Mouse (Mus musculus): Measurements from ENCODE around the gene Junb.

The Junb gene

DNA sequence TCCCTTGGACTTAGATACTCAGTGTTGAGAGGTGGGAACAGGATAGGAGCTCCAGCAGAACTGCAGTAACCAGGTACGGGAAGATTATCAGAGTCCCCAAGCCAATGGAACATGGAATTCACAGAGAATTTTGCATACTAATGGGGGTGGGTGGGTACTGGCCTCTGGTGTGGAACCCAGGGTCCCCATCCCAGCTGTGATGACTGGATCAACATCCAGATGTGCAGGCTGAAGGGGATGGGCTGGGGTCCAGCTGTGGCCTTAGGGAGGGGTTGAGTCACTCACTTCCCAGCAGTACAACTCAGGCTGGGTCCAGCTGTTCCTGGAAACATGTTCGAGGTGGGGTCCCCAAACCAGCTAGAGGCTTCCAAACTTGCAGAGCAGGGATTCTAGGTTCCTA lies 9.4 kb upstream of the Junb start:
- no peak for DNase-seq (ENCODE audit: low spot score)

DNA sequence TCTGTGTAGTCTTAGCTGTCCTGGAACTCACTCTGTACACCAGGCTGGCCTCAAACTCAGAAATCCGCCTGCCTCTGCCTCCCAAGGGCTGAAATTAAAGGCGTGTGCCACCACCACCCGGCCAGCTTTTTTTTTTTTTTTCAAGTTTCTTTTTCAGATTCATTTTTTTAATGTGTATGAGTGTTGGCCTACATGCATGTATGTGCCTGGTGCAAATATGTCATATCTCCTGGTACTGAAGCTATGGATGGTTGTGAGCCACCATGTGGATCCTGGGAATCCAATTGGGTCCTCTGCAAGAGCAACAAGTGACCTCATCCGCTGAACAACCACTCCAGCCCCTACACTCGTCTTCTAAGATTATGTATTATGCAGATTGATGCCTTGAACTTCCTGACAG lies 8.9 kb upstream of the Junb start:
- no peak for DNase-seq (ENCODE audit: low spot score)

DNA sequence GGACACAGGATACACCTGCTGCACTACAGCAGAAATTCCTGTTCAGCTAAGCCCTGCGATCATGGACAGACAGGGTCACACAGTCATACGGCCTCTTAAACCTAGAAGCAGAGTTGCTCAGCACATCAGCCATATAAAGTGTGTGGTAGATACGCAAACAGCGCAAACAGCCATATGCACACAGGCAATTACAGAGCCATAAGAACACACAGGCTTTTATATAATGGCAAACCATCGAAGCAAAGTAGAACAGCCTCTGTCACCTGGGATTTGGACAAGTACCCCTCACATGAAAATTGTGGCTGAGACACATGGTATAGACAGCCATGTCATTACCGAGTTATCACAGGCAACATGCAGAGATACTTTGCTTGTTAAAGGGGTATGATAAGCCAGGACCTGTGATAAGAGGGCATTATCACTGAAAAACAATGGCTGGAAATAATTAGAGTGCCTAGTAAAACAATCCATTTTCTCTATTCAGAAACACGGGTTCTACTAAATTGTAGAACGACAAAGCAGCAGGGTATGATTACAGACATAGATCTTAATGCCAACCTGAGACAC lies 7.9 kb upstream of the Junb start:
- DNase-seq (ENCODE audit: low spot score) = no peak

DNA sequence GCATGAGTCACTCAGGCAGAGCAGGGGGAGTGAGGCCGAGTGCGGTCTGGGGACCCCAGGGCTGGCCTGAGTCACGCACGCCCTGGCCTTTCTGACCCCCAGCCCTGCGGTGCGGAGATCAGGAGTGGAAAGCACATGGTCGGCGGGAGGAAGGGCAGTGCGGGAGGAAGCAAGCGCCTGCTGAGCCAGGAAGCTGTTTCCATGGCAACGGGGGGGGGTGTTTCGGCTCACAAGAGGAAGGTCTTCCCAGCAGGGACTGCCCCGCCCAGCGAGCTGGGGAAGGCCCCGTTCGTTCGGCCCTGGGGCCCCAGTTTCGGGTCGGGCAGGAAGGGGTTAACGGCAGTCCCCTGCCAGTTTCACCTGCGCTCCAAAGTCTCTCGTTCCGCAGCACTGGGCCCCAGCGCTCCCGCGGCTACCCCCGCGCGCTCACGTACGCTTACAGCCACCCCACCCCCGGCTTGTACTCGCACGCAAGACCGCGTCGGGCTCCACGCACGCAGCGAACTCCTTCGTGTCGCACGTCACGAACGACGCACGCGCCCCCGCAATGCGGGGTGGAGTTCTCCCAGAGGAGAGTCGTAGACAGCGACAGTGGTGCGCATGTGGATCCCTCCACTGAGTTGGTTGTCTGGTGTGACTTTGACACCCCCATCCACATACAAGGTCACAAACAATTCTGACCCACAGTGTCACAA lies 7.3 kb upstream of the Junb start:
- DNase-seq (ENCODE audit: low spot score) = peak; percentile 98

DNA sequence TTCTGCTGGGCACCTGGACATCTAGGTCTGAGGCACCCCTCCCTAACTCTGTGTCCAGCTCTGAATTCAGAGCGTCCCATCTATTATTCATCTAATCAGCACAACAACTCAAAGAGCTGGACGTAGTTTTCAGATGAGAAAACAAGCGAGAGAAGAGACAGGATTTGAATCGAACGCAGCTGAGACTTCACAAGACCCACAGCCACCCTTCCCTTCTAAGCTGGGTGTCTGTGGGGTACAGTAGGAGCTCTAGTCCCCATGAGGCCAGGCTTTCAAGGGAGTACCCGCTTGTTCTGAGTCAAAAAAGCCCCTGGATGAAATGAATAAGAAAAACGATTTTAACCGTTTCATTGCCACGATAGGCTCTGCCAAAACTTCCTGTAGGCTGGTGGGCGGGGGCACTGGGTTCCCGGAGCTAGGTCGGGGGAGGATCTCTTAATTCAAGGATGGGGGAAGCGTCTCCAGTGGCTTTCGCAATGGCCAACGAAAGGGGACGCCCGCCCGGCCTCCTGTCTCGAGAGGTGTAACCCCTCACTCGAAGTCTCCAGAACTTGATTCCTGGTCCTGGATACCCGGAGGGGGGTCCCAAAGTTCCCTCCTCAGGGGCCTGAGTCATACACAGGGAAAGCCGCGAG lies 6.6 kb upstream of the Junb start:
- DNase-seq (ENCODE audit: low spot score) = peak; percentile 55

DNA sequence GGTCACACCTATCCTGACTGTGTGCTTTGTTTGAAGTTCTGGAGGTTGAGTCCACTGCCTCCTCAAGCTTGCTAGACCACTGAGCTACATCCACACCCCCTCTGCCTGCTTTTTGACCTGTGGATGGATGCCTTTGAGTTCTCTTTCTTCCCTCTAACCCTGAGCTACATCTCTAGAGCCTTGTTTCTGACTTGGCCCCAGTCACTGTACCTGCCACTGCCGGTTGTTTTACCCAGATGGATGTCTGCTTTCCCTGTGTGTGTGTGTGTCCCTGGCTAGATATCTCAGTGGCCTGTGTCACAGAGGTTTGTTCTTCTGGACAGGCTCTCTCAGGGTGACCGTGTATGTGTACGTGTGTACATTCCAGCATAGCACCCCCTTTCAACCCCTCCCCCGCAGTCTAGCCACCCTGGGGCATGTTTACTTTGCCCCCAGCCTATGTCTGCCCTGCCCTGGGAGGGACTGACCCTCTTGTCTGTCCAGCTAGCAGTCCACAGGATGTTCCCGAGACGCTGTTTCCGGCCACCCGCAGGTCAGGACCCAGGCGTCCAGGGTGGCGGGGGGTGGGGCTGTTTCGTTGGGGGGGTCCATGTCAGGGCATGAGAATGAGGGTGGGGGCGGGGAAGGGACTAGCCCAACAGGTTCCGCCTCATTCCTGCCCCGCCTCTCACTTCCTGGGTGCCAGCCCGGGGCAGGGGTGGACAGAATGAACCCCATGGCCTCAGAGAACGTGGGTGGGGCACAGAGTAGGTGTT lies 6.0 kb upstream of the Junb start:
- DNase-seq (ENCODE audit: low spot score) = no peak

DNA sequence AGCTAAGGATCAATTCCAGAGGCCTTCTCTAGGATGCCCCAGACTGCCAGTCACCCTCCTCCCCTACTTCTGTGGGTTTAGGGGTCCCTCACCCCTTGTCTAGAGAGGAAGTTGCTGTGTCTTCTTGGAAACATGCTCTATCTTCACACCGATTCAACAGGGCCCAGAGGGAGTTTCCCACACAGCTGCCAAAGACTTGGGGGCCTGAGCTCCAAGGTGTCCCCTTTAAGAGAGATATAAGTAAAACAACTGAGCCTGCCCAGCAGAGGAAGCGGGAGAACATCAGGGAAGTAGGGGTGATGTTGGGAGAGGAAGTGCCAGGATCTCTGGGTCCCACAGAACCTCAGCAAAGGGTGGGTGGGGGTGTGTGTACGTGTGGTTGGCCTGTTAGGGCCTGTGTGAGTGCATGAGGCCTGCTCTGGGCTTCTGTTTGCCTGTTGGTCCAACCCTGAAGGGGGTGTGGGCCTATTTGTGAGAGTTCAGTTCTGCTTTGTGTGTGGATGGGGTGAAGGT lies 4.0 kb upstream of the Junb start:
- DNase-seq (ENCODE audit: low spot score) = peak; percentile 23

DNA sequence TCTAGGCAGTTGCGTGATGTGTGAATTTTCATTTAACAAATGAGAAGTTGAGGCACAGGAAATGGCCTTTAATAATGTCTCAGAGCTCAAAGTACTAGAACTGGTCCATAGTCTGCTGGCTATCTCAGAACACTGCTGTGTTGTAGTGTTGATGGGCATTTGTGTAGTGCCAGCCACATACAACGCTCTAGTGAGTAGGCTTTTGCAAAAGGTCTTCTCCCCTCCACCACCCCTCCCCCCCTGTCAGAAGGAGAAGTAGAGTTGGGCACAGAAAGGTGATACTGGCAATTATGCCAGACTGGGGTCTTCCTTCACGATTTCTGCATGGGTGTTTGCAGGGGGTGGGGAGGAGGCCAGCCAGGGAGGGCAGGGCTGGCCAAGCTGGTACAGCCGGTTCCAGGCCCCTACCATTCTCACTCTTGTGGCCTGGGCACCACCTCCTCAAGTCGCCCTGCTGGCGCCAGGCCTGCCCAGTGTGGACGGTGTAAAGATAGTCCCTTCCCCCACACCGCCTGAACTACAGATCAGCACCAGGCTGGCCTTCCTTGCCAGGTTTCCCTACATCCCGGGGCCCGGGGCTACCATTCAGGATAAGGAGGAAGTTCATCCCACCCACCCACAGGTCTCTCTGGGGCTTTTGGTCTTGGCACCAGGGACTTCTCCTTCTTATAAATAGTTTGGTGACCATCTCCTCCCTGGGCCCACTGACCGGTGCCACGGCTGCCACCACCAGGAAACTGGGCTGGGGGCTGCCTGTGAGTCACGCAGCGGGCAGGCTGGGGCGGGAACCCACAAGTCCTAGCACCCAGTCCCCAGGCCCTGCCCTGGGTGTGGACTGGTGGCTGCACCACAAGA lies 3.4 kb upstream of the Junb start:
- DNase-seq (ENCODE audit: low spot score) = no peak

DNA sequence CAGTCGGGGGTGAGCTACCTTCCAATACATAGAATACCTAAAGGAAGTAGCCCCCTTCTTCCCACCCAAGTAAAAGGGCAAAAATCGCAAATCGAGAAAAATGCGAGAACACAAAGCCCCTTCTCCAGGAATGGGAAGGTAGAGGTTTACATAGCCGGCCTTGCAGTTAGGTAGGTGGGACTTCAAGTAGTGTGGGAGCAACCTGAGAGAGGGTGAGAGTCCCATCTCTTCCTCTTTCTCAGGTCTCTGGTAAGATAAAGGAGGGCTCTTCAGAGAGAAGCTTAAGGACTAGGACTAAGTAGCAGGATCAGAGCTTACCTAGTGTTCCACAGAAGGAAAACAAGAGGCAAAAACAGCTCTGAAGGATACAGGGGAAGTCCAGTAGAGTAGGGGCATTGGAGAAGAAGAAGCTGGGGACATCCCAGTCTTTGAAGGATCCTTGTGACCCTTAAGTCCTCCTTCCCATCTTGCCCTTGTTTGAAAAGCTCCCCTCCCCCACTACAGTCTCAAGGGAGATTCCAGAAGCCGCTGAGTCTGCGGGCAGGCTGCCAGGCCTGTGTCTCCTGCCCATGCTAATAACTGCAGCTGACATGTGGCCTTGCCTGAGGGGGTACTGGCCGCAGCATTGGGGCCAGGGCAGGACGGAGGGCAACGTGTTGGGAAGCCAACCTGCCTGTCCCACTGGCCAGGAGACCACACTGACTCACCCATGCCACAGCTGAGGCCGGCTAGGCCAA lies 2.3 kb upstream of the Junb start:
- DNase-seq (ENCODE audit: low spot score) = peak; percentile 36

DNA sequence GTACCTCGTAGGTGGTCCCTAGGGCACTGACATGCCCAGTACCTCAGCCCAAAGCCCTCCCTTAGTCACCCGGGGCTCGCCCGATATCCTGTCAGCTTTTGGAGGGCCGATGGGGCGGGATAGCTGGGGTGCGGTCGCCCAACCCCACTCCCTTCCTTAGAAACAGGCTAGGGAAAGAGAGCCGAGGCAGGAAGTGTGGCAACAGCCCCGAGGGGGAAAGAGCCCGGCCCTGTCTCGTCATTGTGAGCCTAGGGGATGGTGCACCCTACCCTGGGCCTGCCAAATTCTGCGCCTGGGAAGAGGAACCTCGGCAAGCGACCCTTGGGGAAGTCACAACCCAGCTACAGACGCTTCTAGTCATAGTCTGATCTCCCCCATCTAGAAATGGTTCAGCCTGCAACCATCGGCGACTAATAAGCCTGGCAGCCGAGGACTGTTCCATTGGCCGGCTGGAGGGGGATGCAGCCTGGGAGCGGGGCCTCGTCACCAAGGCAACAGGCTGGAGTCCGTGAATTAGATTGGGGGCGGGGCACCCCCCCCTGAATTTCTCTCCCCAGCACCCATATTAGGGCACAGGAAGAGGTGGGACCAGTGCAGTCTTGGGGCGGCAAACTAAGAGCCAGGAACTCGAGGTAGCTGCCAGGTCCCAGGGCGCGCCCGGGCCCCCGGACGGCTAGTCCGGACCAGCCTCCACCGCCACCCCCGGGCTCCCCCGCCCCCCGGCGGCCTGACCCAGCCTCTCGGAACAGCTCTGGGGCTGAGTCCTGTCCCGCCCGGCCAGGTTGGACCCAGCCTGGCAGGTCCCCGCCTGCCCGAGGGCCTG lies 1.3 kb upstream of the Junb start:
- DNase-seq (ENCODE audit: low spot score) = peak; percentile 92

DNA sequence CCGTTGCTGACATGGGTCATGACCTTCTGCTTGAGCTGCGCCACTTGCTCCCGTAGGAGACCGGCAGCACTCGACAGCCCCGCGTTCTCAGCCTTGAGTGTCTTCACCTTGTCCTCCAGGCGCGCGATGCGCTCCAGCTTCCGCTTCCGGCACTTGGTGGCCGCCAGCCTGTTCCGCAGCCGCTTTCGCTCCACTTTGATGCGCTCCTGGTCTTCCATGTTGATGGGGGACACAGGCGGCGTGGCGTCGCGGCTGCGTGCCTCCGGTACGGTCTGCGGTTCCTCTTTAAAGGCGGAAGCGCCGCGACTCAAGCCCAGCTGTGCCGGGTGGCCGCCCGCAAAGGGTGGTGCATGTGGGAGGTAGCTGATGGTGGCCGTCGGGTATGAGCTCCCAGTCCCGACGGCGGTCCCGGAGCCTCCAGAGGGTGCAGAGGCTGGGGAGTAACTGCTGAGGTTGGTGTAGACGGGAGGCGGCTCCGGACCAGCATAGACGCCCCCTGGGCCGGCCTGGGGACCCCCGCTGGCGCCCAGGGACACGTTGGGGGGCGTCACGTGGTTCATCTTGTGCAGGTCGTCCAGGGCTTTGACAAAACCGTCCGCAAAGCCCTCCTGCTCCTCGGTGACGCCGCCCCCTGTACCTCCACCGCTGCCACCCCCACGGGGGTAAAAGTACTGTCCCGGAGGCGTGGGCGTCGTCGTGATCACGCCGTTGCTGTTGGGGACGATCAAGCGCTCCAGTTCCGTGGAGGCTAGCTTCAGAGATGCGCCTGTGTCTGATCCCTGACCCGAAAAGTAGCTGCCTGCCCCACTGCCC lies 877 bp downstream of the Junb start:
- peak; percentile 86 for DNase-seq (ENCODE audit: low spot score)

DNA sequence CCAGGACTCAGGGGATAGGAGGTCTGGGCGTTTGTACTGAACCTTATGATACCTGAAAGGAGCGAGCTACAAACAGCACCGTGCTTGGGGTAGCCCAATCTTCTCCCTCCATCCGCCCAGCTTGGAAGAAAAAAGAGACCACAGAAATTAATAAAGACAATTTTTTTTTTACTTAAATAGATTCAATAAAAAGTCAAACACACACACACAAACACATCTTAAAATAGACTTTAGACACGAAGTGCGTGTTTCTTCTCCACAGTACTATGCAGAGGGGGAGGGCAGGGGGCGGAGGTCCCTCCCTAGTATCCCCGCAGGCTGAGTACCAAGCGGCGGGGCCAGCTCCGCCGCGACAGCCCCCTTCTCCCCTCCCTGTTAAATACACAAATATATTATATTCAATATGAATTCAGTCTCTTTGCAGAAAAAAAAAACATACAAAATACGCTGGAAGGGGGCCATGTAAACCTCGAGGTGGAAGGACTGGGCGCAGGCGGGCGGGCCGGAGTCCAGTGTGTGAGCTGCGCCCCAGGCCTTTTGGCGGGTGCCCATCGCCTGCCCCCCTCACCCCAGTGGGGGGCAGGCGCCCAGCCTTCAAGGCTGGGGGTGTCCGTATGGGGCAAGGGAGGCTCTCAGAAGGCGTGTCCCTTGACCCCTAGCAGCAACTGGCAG lies 1.6 kb downstream of the Junb start:
- DNase-seq (ENCODE audit: low spot score) = no peak

DNA sequence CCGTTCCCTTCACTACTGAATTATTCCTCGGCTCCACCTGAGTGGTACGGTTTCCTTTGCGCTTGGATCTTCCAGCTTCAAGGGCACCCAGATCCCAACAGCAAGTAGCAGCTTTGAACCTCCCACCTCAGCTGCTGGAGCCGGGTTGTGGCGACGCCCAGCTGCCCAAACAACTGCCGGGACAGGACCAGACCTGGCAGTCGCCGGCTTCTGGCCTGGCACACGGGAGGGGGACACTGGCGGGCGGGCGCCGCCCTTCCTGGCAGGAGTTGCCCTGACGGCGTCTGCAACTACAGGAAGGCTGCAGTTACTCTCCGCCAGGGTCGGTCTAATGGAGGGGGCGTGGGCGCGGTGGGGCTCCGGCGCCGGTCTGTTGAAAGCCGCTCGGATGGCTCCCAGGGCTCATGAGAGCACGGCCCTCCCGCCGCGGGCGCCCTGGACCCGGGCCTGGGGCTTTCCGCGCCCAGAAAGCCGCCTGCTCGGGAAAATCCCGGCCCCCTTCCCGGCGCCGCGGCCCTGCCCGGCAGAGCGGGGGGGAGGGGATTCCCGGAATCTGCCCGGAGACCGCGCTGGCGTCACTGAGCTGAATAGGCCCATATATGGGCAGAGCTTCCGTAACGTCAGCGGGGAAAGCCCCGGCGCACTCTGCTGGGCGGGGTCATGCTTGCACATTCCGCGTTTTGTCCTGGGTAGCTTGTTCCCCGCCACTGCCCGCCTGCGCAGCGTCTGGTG lies 2.3 kb downstream of the Junb start:
- peak; percentile 96 for DNase-seq (ENCODE audit: low spot score)

DNA sequence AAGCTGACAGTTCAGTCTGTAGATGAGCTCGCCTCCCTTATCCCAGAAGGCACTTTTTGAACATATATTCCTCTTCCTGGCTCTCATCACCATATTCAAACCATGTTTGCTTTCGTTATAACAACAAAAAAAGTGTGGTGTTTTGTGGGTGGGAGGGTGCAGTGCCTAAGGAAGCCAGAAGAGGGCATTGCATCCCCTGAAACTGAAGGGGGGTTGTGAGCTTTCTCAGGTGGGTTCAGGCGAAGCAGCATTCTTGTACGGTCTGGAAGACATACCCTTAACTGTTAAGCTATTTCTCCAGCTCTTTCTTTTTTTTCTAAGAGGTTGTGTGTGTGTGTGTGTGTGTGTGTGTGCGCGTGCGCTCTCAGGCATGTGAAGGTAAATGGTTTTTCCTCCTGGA lies 3.1 kb downstream of the Junb start:
- peak; percentile 87 for DNase-seq (ENCODE audit: low spot score)

DNA sequence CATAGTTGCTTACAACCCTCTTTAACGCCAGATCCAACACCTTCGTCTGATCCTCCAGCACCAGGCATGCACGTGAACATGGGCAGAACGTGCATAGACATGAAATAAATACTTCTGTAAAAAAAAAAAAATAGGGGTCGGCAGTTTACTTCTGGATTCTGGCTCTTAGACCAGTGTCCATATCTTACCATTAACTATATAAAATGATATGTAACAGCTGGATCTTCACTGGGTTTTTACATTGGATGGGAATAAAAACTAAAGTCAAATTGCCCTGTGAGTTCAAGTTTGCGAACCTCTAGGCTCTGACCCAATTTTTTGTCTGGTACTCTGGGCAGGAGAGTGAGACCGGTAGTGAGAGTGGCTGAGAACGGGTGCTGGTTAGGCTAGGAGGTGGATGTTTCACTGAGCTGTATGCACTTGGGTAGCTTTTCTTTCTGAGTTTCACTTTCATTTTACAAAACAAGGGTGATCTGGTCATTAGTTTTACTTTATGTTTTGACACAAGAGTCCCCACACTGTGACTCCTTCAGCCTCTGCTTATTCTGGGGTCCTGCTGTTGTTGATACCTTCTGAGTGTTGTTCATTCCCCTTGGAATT lies 3.9 kb downstream of the Junb start:
- DNase-seq (ENCODE audit: low spot score) = peak; percentile 31

DNA sequence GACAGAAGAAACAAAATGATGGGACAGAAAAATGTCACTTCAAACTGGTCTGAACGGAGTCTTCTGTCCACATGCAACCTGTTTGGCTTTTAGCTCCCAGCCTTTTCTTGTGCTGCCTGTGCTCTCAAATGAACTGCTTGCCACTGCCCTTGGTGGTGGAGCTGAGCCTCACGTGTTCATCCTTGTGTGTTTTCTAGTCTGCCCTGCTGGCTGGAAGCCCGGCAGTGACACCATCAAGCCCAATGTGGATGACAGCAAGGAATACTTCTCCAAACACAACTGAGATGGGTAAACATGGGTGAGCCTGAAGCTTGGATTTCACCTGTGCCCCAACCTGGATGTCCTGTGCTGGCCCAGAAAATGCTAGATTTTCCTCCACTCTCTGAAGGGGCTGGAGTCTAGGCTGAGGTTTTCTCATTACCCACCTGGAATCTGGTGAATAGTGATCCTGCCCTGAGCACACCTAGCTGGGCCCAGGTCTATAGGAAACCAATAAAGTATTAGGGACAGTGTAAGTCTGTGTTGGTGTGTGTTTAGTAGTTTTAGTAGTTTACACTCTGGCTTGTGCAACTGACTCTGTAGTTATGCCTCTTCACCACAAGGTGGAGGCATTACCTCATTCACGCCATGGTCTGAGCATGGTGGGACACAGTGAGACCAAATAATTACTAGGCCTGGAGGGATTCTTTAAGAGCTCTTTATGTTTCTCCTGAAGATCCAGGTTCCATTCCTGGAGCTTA lies 4.5 kb downstream of the Junb start:
- peak; percentile 66 for DNase-seq (ENCODE audit: low spot score)

DNA sequence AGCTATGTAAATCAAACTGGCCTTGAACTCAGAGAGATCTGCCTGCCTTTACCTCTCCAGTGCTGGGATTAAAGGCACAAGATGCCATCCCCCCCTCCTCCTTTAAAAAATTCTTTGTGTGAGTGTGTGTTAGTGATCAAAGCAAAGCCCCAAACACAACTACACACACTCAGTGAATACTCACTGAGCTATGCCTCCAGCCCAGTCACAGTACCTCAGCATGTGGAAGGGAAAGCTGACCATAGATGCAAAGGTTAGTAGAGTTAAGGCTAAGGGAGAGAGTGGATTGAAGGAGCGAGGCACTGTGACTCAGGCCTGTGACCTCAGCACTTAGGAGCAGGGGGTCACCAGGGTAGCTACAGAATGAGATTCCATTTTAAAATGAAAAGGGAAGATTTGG lies 5.4 kb downstream of the Junb start:
- no peak for DNase-seq (ENCODE audit: low spot score)
